Mouse (Mus musculus) neural tube, embryonic 12.5 days (tissue): ENCODE measurements around the gene Pam16. TPM values are rescaled to one million over a fixed set of nuclear protein-coding genes. Genes with fewer than 3 reads are reported as not detected.

Experiments
- ATAC-seq: fragments of 200-750 bp; cut with Nextera tagmentation; 2 replicates; pipeline ENCODE4 v1.8.0; 2017; ENCODE audit warnings: low read depth, mild to moderate bottlenecking, moderate TSS enrichment, moderate library complexity; ENCODE audit not compliant: low FRiP score
- H3K27ac ChIP-seq: fragments of 300-500 bp; sonication (generic); 2 replicates; pipeline ENCODE4 v1.5.1; 2016
- H3K27me3 ChIP-seq: fragments of 300-500 bp; sonication (generic); replicated peaks from 2 replicates; pipeline ENCODE4 v1.6.1; 2016; ENCODE audit warnings: mild to moderate bottlenecking
- H3K36me3 ChIP-seq: fragments of 300-500 bp; sonication (generic); 2 replicates; pipeline ENCODE4 v1.6.1; 2016; ENCODE audit warnings: mild to moderate bottlenecking
- H3K4me1 ChIP-seq: fragments of 300-500 bp; sonication (generic); 2 replicates; pipeline ENCODE4 v1.6.1; 2016
- H3K4me2 ChIP-seq: fragments of 300-500 bp; sonication (generic); replicated peaks from 2 replicates; pipeline ENCODE4 v1.6.1; 2016; ENCODE audit warnings: mild to moderate bottlenecking
- H3K4me3 ChIP-seq: fragments of 300-500 bp; sonication (generic); 2 replicates; pipeline ENCODE4 v1.5.1; 2016
- H3K9ac ChIP-seq: fragments of 300-500 bp; sonication (generic); 2 replicates; pipeline ENCODE4 v1.6.1; 2016; ENCODE audit warnings: mild to moderate bottlenecking
- H3K9me3 ChIP-seq: fragments of 300-500 bp; sonication (generic); 2 replicates; pipeline ENCODE4 v1.6.1; 2016; ENCODE audit warnings: mild to moderate bottlenecking
- WGBS: fragments of 180-500 bp; shearing (Covaris S2); methylation state at CpG from one replicate; pipeline ENCODE4 v1.1.7; 2016; 5-methylcytosine and 5-hydroxymethylcytosine counted together
- polyA plus RNA-seq: library from polyadenylated mRNA; unstranded; fragments of >200 nt; fragmentation: Nextera tagmentation; extraction: Ambion mirVana; gene quantifications from 2 replicates; pipeline ENCODE4 v1.2.1, GENCODE M21; 2016

The Pam16 gene
- polyA plus RNA-seq, 1 experiment from 2014 or later: 121 TPM

- Histone ChIP-seq H3K9me3 (no peaks in the 10 kb centered on the region), H3K9ac (peak overlapping the region; percentile 97), H3K4me2 (peak overlapping the region; percentile 98), H3K36me3 (0 out of 2 replicates have a peak, but pooled peaks cover 3% of the 10 kb centered on the region), H3K4me1 (peaks cover 70% of the 10 kb centered on the region), H3K27me3 (no peaks in the 10 kb centered on the region), H3K27ac (peak overlapping the region; percentile 94), H3K4me3 (peak overlapping the region; percentile 89)
- peak; percentile 37 for ATAC-seq
- 1% methylated on average over 5 of the region's 5 CpGs for WGBS
Observed at GRCm38 (mm10) chr16:4595527-4595963, 29.2 kb downstream of the Pam16 start.

GRCm38 (mm10) chr16:4594814-4595526 is 29.8 kb downstream of the Pam16 start:
- H3K27ac ChIP-seq: peak overlapping the region; percentile 94
- 0 out of 2 replicates have a peak, but pooled peaks cover 6% of the 10 kb centered on the region for H3K36me3 ChIP-seq
- peak; percentile 5 for ATAC-seq
- H3K4me1 ChIP-seq: peaks cover 64% of the 10 kb centered on the region
- H3K9ac ChIP-seq: peak overlapping the region; percentile 97
- no peaks in the 10 kb centered on the region for H3K27me3 ChIP-seq
- peak overlapping the region; percentile 89 for H3K4me3 ChIP-seq
- H3K9me3 ChIP-seq: no peaks in the 10 kb centered on the region
- WGBS: 2% methylated on average over 41 of the region's 52 CpGs
- peak overlapping the region; percentile 98 for H3K4me2 ChIP-seq

GRCm38 (mm10) chr16:4593971-4594813 is 30.6 kb downstream of the Pam16 start, which contains the start of gene Glis2:
Glis2 (plus strand) TSS chr16:4594713.
- Histone ChIP-seq H3K27me3 (no peaks in the 10 kb centered on the region), H3K9ac (peak within 1 kb of the TSS; percentile 97), H3K9me3 (no peaks in the 10 kb centered on the region), H3K4me2 (peak within 1 kb of the TSS; percentile 98), H3K4me3 (peak within 1 kb of the TSS; percentile 89), H3K27ac (peak within 1 kb of the TSS; percentile 94), H3K4me1 (peaks cover 56% of the 10 kb centered on the region), H3K36me3 (0 out of 2 replicates have a peak, but pooled peaks cover 6% of the 10 kb centered on the region)
- ATAC-seq: peak; percentile 84
- 0% methylated on average over 33 of the region's 74 CpGs for whole genome bisulfite sequencing

- WGBS: 13% methylated on average over 32 of the region's 32 CpGs
- no peaks in the 10 kb centered on the region for H3K9me3 ChIP-seq
- 0 out of 2 replicates have a peak, but pooled peaks cover 6% of the 10 kb centered on the region for H3K36me3 ChIP-seq
- H3K9ac ChIP-seq: peak overlapping the region; percentile 97
- peak overlapping the region; percentile 98 for H3K4me2 ChIP-seq
- H3K4me3 ChIP-seq: peak overlapping the region; percentile 89
- peaks cover 46% of the 10 kb centered on the region for H3K4me1 ChIP-seq
- peak overlapping the region; percentile 94 for H3K27ac ChIP-seq
- no peak for ATAC-seq
- no peaks in the 10 kb centered on the region for H3K27me3 ChIP-seq
Observed at GRCm38 (mm10) chr16:4592909-4593875, 31.6 kb downstream of the Pam16 start.

- H3K27me3 ChIP-seq: no peaks in the 10 kb centered on the region
- ATAC-seq: no peak
- H3K4me1 ChIP-seq: peaks cover 30% of the 10 kb centered on the region
- H3K4me2 ChIP-seq: no peak overlapping the region
- 95% methylated on average over 9 of the region's 9 CpGs for WGBS
- H3K4me3 ChIP-seq: no peak overlapping the region
- 0 out of 2 replicates have a peak, but pooled peaks cover 6% of the 10 kb centered on the region for H3K36me3 ChIP-seq
- H3K9ac ChIP-seq: no peak overlapping the region
- no peak overlapping the region for H3K27ac ChIP-seq
- H3K9me3 ChIP-seq: no peaks in the 10 kb centered on the region
Observed at GRCm38 (mm10) chr16:4590236-4590635, 34.6 kb downstream of the Pam16 start.

- Histone ChIP-seq H3K36me3 (0 out of 2 replicates have a peak, but pooled peaks cover 6% of the 10 kb centered on the region), H3K4me3 (no peak overlapping the region), H3K4me1 (peaks cover 18% of the 10 kb centered on the region), H3K4me2 (0 out of 2 replicates have a peak overlapping the region, but pooled peaks have one; percentile 61), H3K9ac (no peak overlapping the region), H3K9me3 (no peaks in the 10 kb centered on the region), H3K27ac (no peak overlapping the region), H3K27me3 (no peaks in the 10 kb centered on the region)
- WGBS: 58% methylated on average over 5 of the region's 5 CpGs
- no peak for ATAC-seq
Observed at GRCm38 (mm10) chr16:4587516-4588210, 37.1 kb downstream of the Pam16 start.

GRCm38 (mm10) chr16:4586531-4587123 is 38.2 kb downstream of the Pam16 start:
- peak overlapping the region; percentile 41 for H3K9ac ChIP-seq
- peaks cover 13% of the 10 kb centered on the region; the same call in 1 of the 2 replicates for H3K4me1 ChIP-seq
- H3K27ac ChIP-seq: peak overlapping the region; percentile 32; the same call in 1 of the 2 replicates
- ATAC-seq: peak; percentile 98
- H3K4me3 ChIP-seq: peak overlapping the region; percentile 41
- peak overlapping the region; percentile 61 for H3K4me2 ChIP-seq
- WGBS: under 1% methylated on average over 43 of the region's 43 CpGs
- H3K36me3 ChIP-seq: 0 out of 2 replicates have a peak, but pooled peaks cover 6% of the 10 kb centered on the region
- no peaks in the 10 kb centered on the region for H3K27me3 ChIP-seq
- H3K9me3 ChIP-seq: no peaks in the 10 kb centered on the region

GRCm38 (mm10) chr16:4585642-4586530 is 38.9 kb downstream of the Pam16 start:
- Histone ChIP-seq H3K9me3 (no peaks in the 10 kb centered on the region), H3K4me2 (peak overlapping the region; percentile 61), H3K4me3 (peak overlapping the region; percentile 41), H3K36me3 (0 out of 2 replicates have a peak, but pooled peaks cover 6% of the 10 kb centered on the region), H3K27me3 (no peaks in the 10 kb centered on the region), H3K4me1 (peaks cover 13% of the 10 kb centered on the region; the same call in 1 of the 2 replicates), H3K27ac (peak overlapping the region; percentile 32; the same call in 1 of the 2 replicates), H3K9ac (peak overlapping the region; percentile 38; the same call in 1 of the 2 replicates)
- WGBS: 12% methylated on average over 14 of the region's 14 CpGs
- ATAC-seq: peak; percentile 52

GRCm38 (mm10) chr16:4584438-4584837 is 40.4 kb downstream of the Pam16 start:
- Histone ChIP-seq H3K4me1 (peaks cover 13% of the 10 kb centered on the region; the same call in 1 of the 2 replicates), H3K9ac (no peak overlapping the region), H3K4me2 (no peak overlapping the region), H3K36me3 (no peaks in the 10 kb centered on the region), H3K27me3 (no peaks in the 10 kb centered on the region), H3K9me3 (no peaks in the 10 kb centered on the region), H3K4me3 (no peak overlapping the region), H3K27ac (no peak overlapping the region)
- 81% methylated on average over 5 of the region's 5 CpGs for WGBS
- no peak for ATAC-seq

GRCm38 (mm10) chr16:4583807-4584206 is 41.0 kb downstream of the Pam16 start:
- no peak overlapping the region for H3K4me2 ChIP-seq
- no peaks in the 10 kb centered on the region for H3K36me3 ChIP-seq
- H3K4me3 ChIP-seq: no peak overlapping the region
- H3K4me1 ChIP-seq: peaks cover 13% of the 10 kb centered on the region; the same call in 1 of the 2 replicates
- ATAC-seq: no peak
- no peaks in the 10 kb centered on the region for H3K27me3 ChIP-seq
- H3K27ac ChIP-seq: no peak overlapping the region
- H3K9me3 ChIP-seq: no peaks in the 10 kb centered on the region
- 85% methylated on average over 3 of the region's 3 CpGs for WGBS
- no peak overlapping the region for H3K9ac ChIP-seq
